Mouse (Mus musculus): ENCODE data around the gene Zfp651. TPM values are rescaled to one million over a fixed set of nuclear protein-coding genes. Genes with fewer than 3 reads are reported as not detected.

Gene Zfp651
- total RNA-seq, 2 experiments from 2014 or later = not detected

DNA sequence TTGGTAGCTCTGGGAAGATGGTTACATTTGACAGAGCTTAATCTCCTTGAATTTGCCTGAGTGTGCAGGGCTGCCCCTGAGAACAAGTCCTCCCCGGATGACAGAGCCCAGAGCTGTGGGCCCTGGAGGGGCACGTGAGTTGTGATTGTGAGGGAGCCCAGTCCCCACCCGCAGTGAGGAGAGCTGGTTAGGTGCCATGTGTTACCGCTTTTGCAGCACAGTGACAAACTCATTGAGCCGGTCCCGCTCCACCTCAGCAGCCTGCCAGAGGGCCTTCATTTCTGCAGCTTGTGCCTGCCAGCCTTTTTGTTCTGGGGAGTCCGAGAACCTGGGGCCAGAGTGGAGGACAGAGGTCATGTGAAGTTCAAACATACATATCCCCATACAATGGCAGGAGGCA is 48.8 kb downstream of the Zfp651 start:
- ATAC-seq (ENCODE audit: poor library complexity, severe bottlenecking) = no peak

GRCm38 (mm10) chr9:121808511-121808910 is 49.4 kb downstream of the Zfp651 start:
- no peak for ATAC-seq (ENCODE audit: poor library complexity, severe bottlenecking)

DNA sequence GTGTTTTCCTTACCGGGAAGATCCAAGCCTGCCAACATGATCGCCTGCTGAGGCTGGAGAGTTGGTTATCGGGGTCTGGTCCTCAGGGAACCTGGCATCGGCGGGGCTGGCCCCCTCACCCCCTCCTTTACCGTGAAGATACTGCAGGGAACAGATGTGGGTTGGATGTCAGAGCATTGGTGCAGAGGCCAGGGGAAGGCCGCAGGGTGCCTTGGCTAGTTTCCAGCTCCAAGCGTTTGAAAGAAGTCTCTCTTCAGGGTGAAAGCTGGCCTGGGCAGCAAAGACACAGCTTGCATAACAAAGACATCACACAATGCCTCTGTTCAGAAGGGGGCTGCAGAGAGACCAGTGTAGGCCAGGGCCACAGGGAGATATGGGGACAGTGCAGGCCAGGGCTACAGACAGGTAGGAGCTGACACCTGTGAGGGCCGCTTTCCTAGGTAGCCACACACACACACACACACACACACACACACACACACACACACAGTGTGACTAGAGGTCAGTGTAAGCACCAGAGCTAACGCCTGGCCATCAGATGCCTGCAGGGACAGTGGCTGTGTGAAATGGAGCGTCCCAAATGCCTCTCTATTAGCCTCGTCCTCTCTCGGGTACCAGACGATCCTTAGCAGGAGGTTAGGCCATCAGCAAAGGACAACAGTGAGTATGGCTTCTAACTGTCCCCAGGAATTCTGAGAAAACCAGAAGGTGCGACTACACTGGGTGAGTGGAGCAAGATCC is 51.1 kb downstream of the Zfp651 start:
- no peak for ATAC-seq (ENCODE audit: poor library complexity, severe bottlenecking)

DNA sequence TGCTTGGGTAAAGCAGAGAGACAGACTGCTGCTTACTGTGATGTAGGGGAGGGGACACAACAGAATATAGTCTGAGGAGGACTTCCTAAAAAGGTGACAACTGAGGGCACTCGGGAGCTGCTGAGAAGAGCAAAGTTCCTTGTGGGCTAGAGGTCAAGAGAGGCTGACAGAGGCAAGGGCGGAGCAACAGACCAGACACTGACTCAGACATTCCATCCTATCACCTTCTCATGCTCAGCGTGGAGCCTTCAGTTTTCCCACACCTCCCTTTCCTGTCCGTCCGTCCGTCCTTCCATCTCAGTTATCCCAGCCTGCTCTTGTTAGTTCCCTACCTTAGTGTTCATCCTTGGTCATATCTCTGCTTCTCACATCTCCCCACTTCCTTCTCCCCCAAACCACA is 56.1 kb downstream of the Zfp651 start:
- ATAC-seq (ENCODE audit: poor library complexity, severe bottlenecking) = no peak

DNA sequence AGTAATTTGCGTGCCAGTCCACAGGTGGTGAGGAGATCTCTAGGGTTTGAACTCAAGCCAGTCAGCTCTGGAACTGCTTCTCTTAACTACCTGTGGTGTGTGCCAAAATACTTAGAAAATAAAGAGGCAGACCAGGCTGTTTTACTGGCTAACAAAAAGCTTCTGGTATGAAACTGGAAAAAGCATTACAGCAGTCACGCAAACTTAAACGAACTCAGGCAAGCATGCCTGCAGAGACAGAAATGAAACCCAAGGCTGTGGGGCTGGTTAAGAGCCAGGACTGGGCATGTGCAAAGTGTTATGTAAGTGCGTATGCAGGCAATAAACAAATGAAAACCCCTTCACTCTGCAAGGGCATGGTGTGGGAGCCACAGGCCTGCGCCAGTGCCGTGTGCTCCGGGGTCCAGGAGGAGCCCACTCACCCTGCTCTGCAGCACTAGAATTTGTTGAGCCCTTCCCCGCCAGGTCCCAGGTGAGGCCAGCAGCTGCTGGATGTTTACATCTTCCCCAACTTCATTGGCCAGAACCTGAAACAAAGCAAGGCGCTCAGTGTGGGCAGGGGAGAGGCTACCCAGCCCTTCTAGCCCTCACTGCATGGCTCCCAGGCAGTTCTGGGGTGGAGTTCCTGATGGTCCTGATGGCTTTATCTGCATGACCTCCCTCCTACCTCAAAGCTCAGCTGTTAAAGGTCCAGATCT is 60.1 kb downstream of the Zfp651 start:
- no peak for ATAC-seq (ENCODE audit: poor library complexity, severe bottlenecking)

DNA sequence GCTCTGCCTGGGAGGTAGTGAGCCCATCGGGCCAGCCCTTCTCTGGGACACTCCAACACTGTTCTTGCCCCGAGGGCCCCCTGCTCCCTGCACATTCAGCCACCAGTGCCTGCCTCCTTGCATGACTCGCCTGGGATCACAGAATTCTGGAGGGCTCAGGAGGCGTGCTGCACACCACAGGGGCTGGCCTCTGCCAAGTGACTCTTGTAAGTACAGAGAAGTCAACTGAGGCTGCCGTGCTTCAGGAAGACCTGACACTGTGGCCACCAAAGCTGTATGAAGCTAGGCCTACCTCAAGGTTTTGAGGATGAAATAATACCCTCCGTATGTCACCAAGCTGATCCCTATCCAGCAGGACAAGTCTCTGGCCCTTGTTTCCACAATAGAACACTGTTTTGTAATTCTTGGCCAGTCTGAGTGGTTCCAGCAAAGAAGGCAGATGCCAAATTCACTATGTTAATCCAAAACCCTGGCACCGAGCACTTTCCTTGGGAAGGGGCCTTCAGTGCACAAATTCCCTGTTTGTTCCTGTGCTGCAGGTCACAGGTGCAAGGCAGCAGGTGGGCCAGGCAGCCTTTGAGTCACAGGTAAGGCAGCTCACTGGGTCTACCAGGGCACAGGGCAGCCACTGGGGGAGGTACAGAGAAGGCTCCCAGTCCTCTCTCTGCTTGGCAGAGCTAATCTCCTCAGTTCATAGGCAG is 60.8 kb downstream of the Zfp651 start:
- ATAC-seq (ENCODE audit: poor library complexity, severe bottlenecking) = no peak

- no peak for ATAC-seq (ENCODE audit: poor library complexity, severe bottlenecking)
Observed at GRCm38 (mm10) chr9:121820765-121821164, 61.6 kb downstream of the Zfp651 start.

Other genes starting within 250 kb of the Zfp651 start
- gene Lyzl4, start 117.2 kb upstream of the Zfp651 start, total RNA-seq (2015) = not detected in 2 replicates
- not detected in 2 replicates for gene Lyzl4, start 117.2 kb upstream of the Zfp651 start, total RNA-seq (2017)
- gene Vipr1, start 116.6 kb upstream of the Zfp651 start, total RNA-seq (2015) = 0.18 and 1.3 TPM in 2 replicates
- gene Vipr1, start 116.6 kb upstream of the Zfp651 start, total RNA-seq (2017) = 0.28 and 0.55 TPM in 2 replicates
- 5.9 and 8.6 TPM in 2 replicates for gene Sec22c, start 53.8 kb upstream of the Zfp651 start, total RNA-seq (2015)
- gene Sec22c, start 53.8 kb upstream of the Zfp651 start, total RNA-seq (2017) = 4.4 and 5.2 TPM in 2 replicates
- 36.2 and 39.1 TPM in 2 replicates for gene Ss18l2, start 49.0 kb upstream of the Zfp651 start, total RNA-seq (2015)
- gene Ss18l2, start 49.0 kb upstream of the Zfp651 start, total RNA-seq (2017) = 29.8 and 35.7 TPM in 2 replicates
- gene Nktr, start 40.2 kb upstream of the Zfp651 start, total RNA-seq (2015) = 72.1 and 87.3 TPM in 2 replicates
- gene Nktr, start 40.2 kb upstream of the Zfp651 start, total RNA-seq (2017) = 69.6 and 110 TPM in 2 replicates
- not detected in 2 replicates for gene Klhl40, start 18.3 kb downstream of the Zfp651 start, total RNA-seq (2015)
- not detected in 2 replicates for gene Klhl40, start 18.3 kb downstream of the Zfp651 start, total RNA-seq (2017)
- not detected in 2 replicates for gene Hhatl, start 33.2 kb downstream of the Zfp651 start, total RNA-seq (2015)
- gene Hhatl, start 33.2 kb downstream of the Zfp651 start, total RNA-seq (2017) = not detected in 2 replicates
- gene Ccdc13, start 80.1 kb downstream of the Zfp651 start, total RNA-seq (2015) = not detected in 2 replicates
- not detected in 2 replicates for gene Ccdc13, start 80.1 kb downstream of the Zfp651 start, total RNA-seq (2017)
- gene Higd1a, start 99.0 kb downstream of the Zfp651 start, total RNA-seq (2015) = 64.0 and 80.3 TPM in 2 replicates
- gene Higd1a, start 99.0 kb downstream of the Zfp651 start, total RNA-seq (2017) = 9.5 and 13.5 TPM in 2 replicates
- gene Ackr2, start 139.0 kb downstream of the Zfp651 start, total RNA-seq (2015) = not detected in 2 replicates
- gene Ackr2, start 139.0 kb downstream of the Zfp651 start, total RNA-seq (2017) = not detected in 2 replicates
- not detected in 2 replicates for gene Cyp8b1, start 157.0 kb downstream of the Zfp651 start, total RNA-seq (2015)
- 0.18 TPM in 1 of 2 replicates, not detected in the other for gene Cyp8b1, start 157.0 kb downstream of the Zfp651 start, total RNA-seq (2017)
- not detected in 2 replicates for gene Fam198a, start 191.7 kb downstream of the Zfp651 start, total RNA-seq (2015)
- not detected in 2 replicates for gene Fam198a, start 191.7 kb downstream of the Zfp651 start, total RNA-seq (2017)
- 1.4 TPM in 1 of 2 replicates, not detected in the other for gene Pomgnt2, start 237.8 kb downstream of the Zfp651 start, total RNA-seq (2015)
- gene Pomgnt2, start 237.8 kb downstream of the Zfp651 start, total RNA-seq (2017) = 0.18 and 1.5 TPM in 2 replicates

Measured in megakaryocyte, adult 5-6 weeks (primary cell).